Mouse (Mus musculus): ENCODE data around the gene Fbxl5. TPM values are rescaled to one million over a fixed set of nuclear protein-coding genes. Genes with fewer than 3 reads are reported as not detected.

The Fbxl5 gene
- polyA plus RNA-seq, 1 experiment from 2014 or later, result 58.4 TPM

GRCm38 (mm10) chr5:43847555-43847954 is 26.1 kb upstream of the Fbxl5 start:
- H3K27me3 ChIP-seq (ENCODE audit: poor library complexity, severe bottlenecking), result no peaks in the 10 kb centered on the region
- H3K4me1 ChIP-seq, result peaks cover 7% of the 10 kb centered on the region
- no peak for DNase-seq (ENCODE audit: extremely low spot score, low spot score)
- no peak overlapping the region for H3K4me3 ChIP-seq
- no peaks in the 10 kb centered on the region for H3K36me3 ChIP-seq (replicated peaks)
- peaks cover 5% of the 10 kb centered on the region; the same call in 1 of the 2 replicates for H3K9me3 ChIP-seq
- no peak overlapping the region for H3K27ac ChIP-seq

- Histone ChIP-seq H3K27me3 (ENCODE audit: poor library complexity, severe bottlenecking) (no peaks in the 10 kb centered on the region), H3K4me1 (peaks cover 7% of the 10 kb centered on the region), H3K27ac (no peak overlapping the region), H3K9me3 (peaks cover 5% of the 10 kb centered on the region; the same call in 1 of the 2 replicates), H3K4me3 (no peak overlapping the region), H3K36me3 (replicated peaks) (no peaks in the 10 kb centered on the region)
- DNase-seq (ENCODE audit: extremely low spot score, low spot score), result no peak
- WGBS, result 27% methylated on average over 2 of the region's 2 CpGs
Measured at GRCm38 (mm10) chr5:43846227-43846626, 24.8 kb upstream of the Fbxl5 start.

GRCm38 (mm10) chr5:43845646-43846045 is 24.2 kb upstream of the Fbxl5 start:
- H3K27me3 ChIP-seq (ENCODE audit: poor library complexity, severe bottlenecking), result no peaks in the 10 kb centered on the region
- WGBS, result 79% methylated on average over 1 of the region's 1 CpGs
- H3K9me3 ChIP-seq, result peaks cover 5% of the 10 kb centered on the region; the same call in 1 of the 2 replicates
- peaks cover 7% of the 10 kb centered on the region for H3K4me1 ChIP-seq
- H3K27ac ChIP-seq, result no peak overlapping the region
- H3K4me3 ChIP-seq, result no peak overlapping the region
- H3K36me3 ChIP-seq (replicated peaks), result no peaks in the 10 kb centered on the region
- no peak for DNase-seq (ENCODE audit: extremely low spot score, low spot score)

- Histone ChIP-seq H3K4me1 (peaks cover 7% of the 10 kb centered on the region), H3K27me3 (ENCODE audit: poor library complexity, severe bottlenecking) (no peaks in the 10 kb centered on the region), H3K36me3 (replicated peaks) (no peaks in the 10 kb centered on the region), H3K27ac (no peak overlapping the region), H3K4me3 (no peak overlapping the region), H3K9me3 (peaks cover 5% of the 10 kb centered on the region; the same call in 1 of the 2 replicates)
- WGBS, result 92% methylated on average over 5 of the region's 5 CpGs
- DNase-seq (ENCODE audit: extremely low spot score, low spot score), result no peak
Measured at GRCm38 (mm10) chr5:43845083-43845482, 23.6 kb upstream of the Fbxl5 start.

DNA sequence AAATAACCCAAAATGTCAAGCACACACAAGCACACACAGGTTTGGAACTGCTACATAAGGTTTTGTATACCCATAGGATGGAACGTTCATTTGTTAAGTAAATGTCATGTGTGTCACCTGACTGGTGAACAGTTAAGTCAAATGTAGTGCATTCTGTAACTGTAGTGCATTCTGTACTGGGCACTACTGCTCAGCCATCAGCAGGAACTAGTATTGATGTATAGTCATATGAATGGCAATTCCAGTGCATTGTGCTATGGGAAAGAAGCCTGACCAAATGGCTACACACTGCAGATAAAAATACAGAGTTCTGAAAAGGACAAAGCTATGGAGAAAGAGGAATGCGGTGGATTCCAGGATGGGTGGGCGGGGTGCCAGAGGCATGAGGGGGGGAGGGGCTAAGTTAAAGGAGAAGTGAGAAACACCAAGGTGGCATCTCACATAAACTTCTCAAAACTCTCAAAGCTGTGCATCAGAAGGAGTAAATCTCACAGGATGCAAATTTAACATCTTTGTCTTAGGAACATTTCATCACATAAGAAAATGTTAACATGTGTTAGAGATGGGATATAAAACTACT is 21.2 kb upstream of the Fbxl5 start:
- Histone ChIP-seq H3K4me1 (peaks cover 7% of the 10 kb centered on the region), H3K4me3 (no peak overlapping the region), H3K9me3 (peaks cover 5% of the 10 kb centered on the region; the same call in 1 of the 2 replicates), H3K36me3 (replicated peaks) (no peaks in the 10 kb centered on the region), H3K27me3 (ENCODE audit: poor library complexity, severe bottlenecking) (no peaks in the 10 kb centered on the region), H3K27ac (no peak overlapping the region)
- 83% methylated on average over 3 of the region's 3 CpGs for WGBS
- DNase-seq (ENCODE audit: extremely low spot score, low spot score), result no peak

- no peak overlapping the region for H3K27ac ChIP-seq
- H3K4me1 ChIP-seq, result peaks cover 7% of the 10 kb centered on the region
- DNase-seq (ENCODE audit: extremely low spot score, low spot score), result no peak
- no peaks in the 10 kb centered on the region for H3K27me3 ChIP-seq (ENCODE audit: poor library complexity, severe bottlenecking)
- no peak overlapping the region for H3K4me3 ChIP-seq
- H3K36me3 ChIP-seq (replicated peaks), result no peaks in the 10 kb centered on the region
- peaks cover 5% of the 10 kb centered on the region; the same call in 1 of the 2 replicates for H3K9me3 ChIP-seq
- 90% methylated on average over 5 of the region's 5 CpGs for WGBS
Measured at GRCm38 (mm10) chr5:43842011-43842285, 20.5 kb upstream of the Fbxl5 start.

DNA sequence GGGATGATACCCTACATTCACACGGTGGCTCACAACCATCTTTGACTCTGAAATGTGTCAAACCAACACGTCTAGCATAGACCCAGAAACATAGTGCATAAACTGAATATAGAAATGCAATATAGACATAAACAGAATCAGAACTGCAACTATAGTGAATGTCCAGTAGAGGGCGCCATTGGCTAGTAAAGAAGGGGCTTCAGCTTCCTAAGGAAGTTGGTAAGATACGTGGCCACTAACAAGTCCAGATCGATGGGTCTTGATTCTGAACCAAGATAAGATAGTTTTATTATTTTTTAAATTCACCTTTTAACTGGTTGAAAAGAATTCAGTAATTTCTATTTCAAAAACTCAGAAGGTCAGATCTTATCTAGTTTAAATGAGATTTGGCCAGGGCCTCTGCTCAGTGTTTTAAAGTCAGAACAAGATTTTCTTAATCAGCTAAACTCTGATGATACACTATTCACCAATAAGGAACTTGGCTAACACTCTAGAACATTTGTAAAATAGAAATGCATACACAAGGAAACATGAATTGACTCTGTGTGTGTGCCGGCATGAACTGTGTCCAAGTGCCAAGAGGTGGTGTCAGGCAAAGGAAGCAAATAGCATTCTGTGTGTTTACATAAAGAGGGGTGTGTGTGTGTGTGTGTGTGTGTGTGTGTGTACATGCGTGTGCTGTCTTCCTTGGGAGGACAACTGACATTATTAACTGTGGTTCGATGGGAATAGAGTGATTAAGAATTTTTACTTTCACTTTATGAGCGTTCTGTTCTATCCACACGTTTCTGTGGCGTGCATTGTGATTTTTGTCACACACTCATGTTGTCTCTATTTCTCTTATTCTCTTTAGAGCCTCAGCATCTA is 19.9 kb upstream of the Fbxl5 start:
- Histone ChIP-seq H3K4me3 (no peak overlapping the region), H3K9me3 (peaks cover 5% of the 10 kb centered on the region; the same call in 1 of the 2 replicates), H3K27me3 (ENCODE audit: poor library complexity, severe bottlenecking) (no peaks in the 10 kb centered on the region), H3K4me1 (peaks cover 4% of the 10 kb centered on the region), H3K27ac (no peak overlapping the region), H3K36me3 (replicated peaks) (no peaks in the 10 kb centered on the region)
- 50% methylated on average over 11 of the region's 11 CpGs for WGBS
- DNase-seq (ENCODE audit: extremely low spot score, low spot score), result peak; percentile 32

- Histone ChIP-seq H3K4me1 (no peaks in the 10 kb centered on the region), H3K36me3 (replicated peaks) (no peaks in the 10 kb centered on the region), H3K27me3 (ENCODE audit: poor library complexity, severe bottlenecking) (no peaks in the 10 kb centered on the region), H3K27ac (no peak overlapping the region), H3K4me3 (no peak overlapping the region), H3K9me3 (no peaks in the 10 kb centered on the region)
- peak; percentile 40 for DNase-seq (ENCODE audit: extremely low spot score, low spot score)
- 57% methylated on average over 5 of the region's 5 CpGs for WGBS
Measured at GRCm38 (mm10) chr5:43837372-43837771, 15.9 kb upstream of the Fbxl5 start.

DNA sequence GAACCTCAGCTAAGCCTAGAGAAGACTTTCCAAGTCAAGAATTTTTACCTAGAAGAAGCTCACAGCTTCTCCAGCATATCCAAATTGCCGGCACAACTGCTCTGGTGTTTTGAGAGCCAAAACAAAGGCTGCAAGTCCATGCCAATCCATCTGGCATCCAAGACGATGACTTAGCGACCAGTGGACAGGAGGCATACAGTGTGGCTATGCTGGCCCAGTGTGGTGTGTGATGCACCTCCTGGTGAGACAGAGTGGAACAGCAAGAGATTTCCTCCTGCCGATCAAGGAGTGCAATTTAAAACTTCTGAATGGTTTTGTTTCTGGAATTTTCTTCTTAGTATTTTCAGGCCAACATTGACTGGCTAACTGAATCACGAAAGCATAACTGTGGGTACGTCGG is 15.2 kb upstream of the Fbxl5 start:
- Histone ChIP-seq H3K27me3 (ENCODE audit: poor library complexity, severe bottlenecking) (no peaks in the 10 kb centered on the region), H3K4me1 (no peaks in the 10 kb centered on the region), H3K9me3 (no peaks in the 10 kb centered on the region), H3K4me3 (no peak overlapping the region), H3K36me3 (replicated peaks) (no peaks in the 10 kb centered on the region), H3K27ac (no peak overlapping the region)
- WGBS, result 94% methylated on average over 7 of the region's 7 CpGs
- DNase-seq (ENCODE audit: extremely low spot score, low spot score), result no peak

DNA sequence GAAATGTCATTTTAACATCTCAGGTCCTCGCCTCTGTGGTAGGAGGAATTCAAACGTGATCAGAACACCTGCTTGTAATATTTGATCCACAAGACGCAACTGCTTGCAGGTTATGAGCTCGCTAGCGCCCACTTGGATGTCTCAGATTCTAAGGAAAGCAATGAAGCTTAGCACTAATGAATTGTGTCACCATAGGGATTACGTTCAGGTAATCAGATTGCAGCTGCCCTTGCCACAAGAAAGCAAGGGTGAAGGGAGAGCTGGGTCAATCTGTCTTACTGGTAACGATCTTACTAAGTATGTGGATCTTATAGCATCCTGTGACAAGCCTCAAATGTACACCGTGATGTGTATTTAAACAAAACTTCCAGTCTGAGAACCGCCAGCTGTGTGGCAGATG is 5.9 kb upstream of the Fbxl5 start:
- no peak for DNase-seq (ENCODE audit: extremely low spot score, low spot score)
- Histone ChIP-seq H3K4me1 (no peaks in the 10 kb centered on the region), H3K4me3 (no peak overlapping the region), H3K27me3 (ENCODE audit: poor library complexity, severe bottlenecking) (no peaks in the 10 kb centered on the region), H3K36me3 (replicated peaks) (no peaks in the 10 kb centered on the region), H3K27ac (no peak overlapping the region), H3K9me3 (no peaks in the 10 kb centered on the region)
- WGBS, result 90% methylated on average over 9 of the region's 9 CpGs

GRCm38 (mm10) chr5:43826883-43827282 is 5.4 kb upstream of the Fbxl5 start:
- WGBS, result 85% methylated on average over 2 of the region's 2 CpGs
- Histone ChIP-seq H3K27ac (no peak overlapping the region), H3K4me3 (no peak overlapping the region), H3K9me3 (no peaks in the 10 kb centered on the region), H3K36me3 (replicated peaks) (no peaks in the 10 kb centered on the region), H3K27me3 (ENCODE audit: poor library complexity, severe bottlenecking) (no peaks in the 10 kb centered on the region), H3K4me1 (no peaks in the 10 kb centered on the region)
- no peak for DNase-seq (ENCODE audit: extremely low spot score, low spot score)

GRCm38 (mm10) chr5:43824580-43824979 is 3.1 kb upstream of the Fbxl5 start:
- Histone ChIP-seq H3K4me3 (no peak overlapping the region), H3K27ac (no peak overlapping the region), H3K4me1 (no peaks in the 10 kb centered on the region), H3K27me3 (ENCODE audit: poor library complexity, severe bottlenecking) (no peaks in the 10 kb centered on the region), H3K9me3 (no peaks in the 10 kb centered on the region), H3K36me3 (replicated peaks) (no peaks in the 10 kb centered on the region)
- no peak for DNase-seq (ENCODE audit: extremely low spot score, low spot score)
- WGBS, result 91% methylated on average over 3 of the region's 3 CpGs

DNA sequence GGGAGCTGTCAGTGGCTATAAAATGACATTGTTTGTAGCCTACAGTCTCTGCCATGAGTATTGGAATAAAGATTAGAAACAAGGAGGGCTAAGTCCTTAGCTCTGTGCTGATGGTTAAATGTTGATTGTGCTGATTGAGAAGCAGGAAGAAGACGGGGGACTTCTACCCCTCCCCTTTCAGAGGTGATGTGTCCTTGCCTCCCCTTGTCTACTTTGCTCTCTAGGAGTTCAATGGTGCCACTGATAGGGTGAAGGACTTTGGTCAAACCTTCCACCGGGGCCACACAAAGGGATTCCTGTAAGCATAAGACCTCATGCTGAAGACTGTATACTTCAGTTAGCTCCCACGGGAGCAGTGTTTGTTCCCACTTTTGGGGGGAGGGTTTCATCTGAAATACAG is 1.4 kb upstream of the Fbxl5 start:
- Histone ChIP-seq H3K4me3 (no peak overlapping the region), H3K27me3 (ENCODE audit: poor library complexity, severe bottlenecking) (no peaks in the 10 kb centered on the region), H3K4me1 (peaks cover 5% of the 10 kb centered on the region; the same call in 1 of the 2 replicates), H3K36me3 (replicated peaks) (no peaks in the 10 kb centered on the region), H3K27ac (no peak overlapping the region), H3K9me3 (no peaks in the 10 kb centered on the region)
- no peak for DNase-seq (ENCODE audit: extremely low spot score, low spot score)
- WGBS, result 89% methylated on average over 3 of the region's 3 CpGs

All from forebrain, embryonic 10.5 days (tissue).